Mouse (Mus musculus) C2C12 (cell line): Measurements from ENCODE around the gene Sec23b. TPM values are rescaled to one million over a fixed set of nuclear protein-coding genes. Genes with fewer than 3 reads are reported as not detected.

ENCODE experiments used
- H3K27me3 ChIP-seq: one replicate; pipeline ENCODE4 v1.6.1; 2011; ENCODE audit not compliant: control insufficient read depth, insufficient read depth, insufficient read length
- H3K36me3 ChIP-seq: one replicate; pipeline ENCODE4 v1.6.1; 2011; ENCODE audit not compliant: control insufficient read depth, insufficient read depth
- H3K4me3 ChIP-seq: one replicate; pipeline ENCODE4 v1.5.1; 2011; ENCODE audit warnings: mild to moderate bottlenecking, control low read depth; ENCODE audit not compliant: poor library complexity, insufficient read depth, severe bottlenecking
- H3K79me2 ChIP-seq: one replicate; pipeline ENCODE4 v1.6.1; 2011; ENCODE audit not compliant: control insufficient read depth, insufficient read depth
- H3K79me3 ChIP-seq: one replicate; pipeline ENCODE4 v1.6.1; 2011; ENCODE audit warnings: low read depth, control low read depth
- H3ac ChIP-seq: one replicate; pipeline ENCODE3; 2011; ENCODE audit warnings: low read depth; ENCODE audit not compliant: control insufficient read depth, insufficient read length
- CEBPB ChIP-seq: IDR thresholded peaks from one replicate; pipeline ENCODE4 v1.6.1; 2011; ENCODE audit warnings: low read depth, mild to moderate bottlenecking, control low read depth, moderate library complexity
- CTCF ChIP-seq: IDR thresholded peaks from one replicate; pipeline ENCODE4 v1.5.1; 2011; ENCODE audit not compliant: control insufficient read depth, insufficient read depth, insufficient read length
- FOSL1 ChIP-seq: IDR thresholded peaks from one replicate; pipeline ENCODE4 v1.8.0; 2011; ENCODE audit warnings: mild to moderate bottlenecking, low read length; ENCODE audit not compliant: poor library complexity, insufficient read depth, severe bottlenecking
- MAX ChIP-seq: IDR thresholded peaks from one replicate; pipeline ENCODE4 v1.6.1; 2011; ENCODE audit warnings: mild to moderate bottlenecking, control low read depth
- MYOD1 ChIP-seq: IDR thresholded peaks from one replicate; pipeline ENCODE4 v1.6.1; 2011; ENCODE audit warnings: low read depth; ENCODE audit not compliant: control insufficient read depth, insufficient read length
- MYOG ChIP-seq: IDR thresholded peaks from one replicate; pipeline ENCODE4 v1.6.1; 2011; ENCODE audit not compliant: control insufficient read depth, insufficient read length; ENCODE audit errors: extremely low read depth
- USF1 ChIP-seq: IDR thresholded peaks from one replicate; pipeline ENCODE4 v1.6.1; 2011; ENCODE audit warnings: low read depth, mild to moderate bottlenecking, control low read depth, moderate library complexity
- microRNA-seq: library from miRNA; unstranded; fragments of <30 nt; microRNA quantifications from one replicate; pipeline ENCODE4, GENCODE M21; 2019; ENCODE audit warnings: borderline microRNAs expressed
- polyA plus RNA-seq: library from polyadenylated mRNA; unstranded; fragments of >200 nt; fragmentation: generic; extraction: Trizol; gene quantifications from one replicate; pipeline ENCODE4 v1.2.1, GENCODE M21; 2012; ENCODE audit warnings: missing spikeins

Gene Sec23b
- polyA plus RNA-seq, 1 experiment, result 60.4 TPM

- Histone ChIP-seq H3K36me3 (no peaks in the 10 kb centered on the region), H3K79me3 (no peaks in the 10 kb centered on the region), H3K4me3 (no peak overlapping the region), H3K79me2 (no peaks in the 10 kb centered on the region), H3K27me3 (no peaks in the 10 kb centered on the region), H3ac (no peak overlapping the region)
- TF ChIP-seq CEBPB (no peak), CTCF (peak; percentile 48)
These were observed 79.8 kb downstream of the Sec23b start for GRCm38 (mm10) chr2:144635644-144636320.

- TF ChIP-seq CEBPB (no peak), MYOD1 (no peak), CTCF (no peak), FOSL1 (no peak)
- no peak overlapping the region for H3K4me3 ChIP-seq
- H3K79me2 ChIP-seq, result no peaks in the 10 kb centered on the region
- no peaks in the 10 kb centered on the region for H3K79me3 ChIP-seq
- no peaks in the 10 kb centered on the region for H3K27me3 ChIP-seq
- no peak overlapping the region for H3ac ChIP-seq
- no peaks in the 10 kb centered on the region for H3K36me3 ChIP-seq
These were observed 81.2 kb downstream of the Sec23b start for GRCm38 (mm10) chr2:144637204-144637603.

GRCm38 (mm10) chr2:144637671-144638395 is 81.8 kb downstream of the Sec23b start:
- TF ChIP-seq USF1 (no peak), CEBPB (no peak), MYOG (no peak), MAX (no peak), FOSL1 (no peak), CTCF (no peak), MYOD1 (no peak)
- H3K27me3 ChIP-seq, result no peaks in the 10 kb centered on the region
- H3K36me3 ChIP-seq, result no peaks in the 10 kb centered on the region
- no peak overlapping the region for H3ac ChIP-seq
- no peaks in the 10 kb centered on the region for H3K79me3 ChIP-seq
- no peaks in the 10 kb centered on the region for H3K79me2 ChIP-seq
- no peak overlapping the region for H3K4me3 ChIP-seq

GRCm38 (mm10) chr2:144638719-144639118 is 82.7 kb downstream of the Sec23b start:
- Histone ChIP-seq H3K27me3 (no peaks in the 10 kb centered on the region), H3K79me2 (no peaks in the 10 kb centered on the region), H3K79me3 (no peaks in the 10 kb centered on the region), H3ac (no peak overlapping the region), H3K4me3 (no peak overlapping the region), H3K36me3 (no peaks in the 10 kb centered on the region)
- TF ChIP-seq MAX (no peak), CTCF (no peak), MYOG (no peak), CEBPB (no peak), USF1 (no peak), FOSL1 (no peak), MYOD1 (no peak)

- H3K36me3 ChIP-seq, result no peaks in the 10 kb centered on the region
- H3ac ChIP-seq, result no peak overlapping the region
- H3K4me3 ChIP-seq, result no peak overlapping the region
- TF ChIP-seq CTCF (no peak), MYOG (no peak), CEBPB (no peak), MYOD1 (no peak), USF1 (no peak), MAX (no peak), FOSL1 (no peak)
- H3K27me3 ChIP-seq, result no peaks in the 10 kb centered on the region
- H3K79me3 ChIP-seq, result no peaks in the 10 kb centered on the region
- H3K79me2 ChIP-seq, result no peaks in the 10 kb centered on the region
These were observed 84.1 kb downstream of the Sec23b start for GRCm38 (mm10) chr2:144640101-144640500.

Small RNA genes within 50 kb of the gene (microRNA-seq; reads per million reads assigned to microRNA genes)
- gene Gm24823, result not detected

Other genes starting within 250 kb of the Sec23b start
- not detected for gene Ovol2, start 224.1 kb upstream of the Sec23b start, polyA plus RNA-seq
- gene Kat14, start 187.2 kb upstream of the Sec23b start, polyA plus RNA-seq, result 32.6 TPM
- gene Pet117, start 187.2 kb upstream of the Sec23b start, polyA plus RNA-seq, result 1.2 TPM
- 0.16 TPM for gene Dzank1, start 28.8 kb upstream of the Sec23b start, polyA plus RNA-seq
- gene Polr3f, start 28.5 kb upstream of the Sec23b start, polyA plus RNA-seq, result 5.6 TPM
- 6.0 TPM for gene Rbbp9, start 5.4 kb upstream of the Sec23b start, polyA plus RNA-seq
- gene Smim26, start 37.8 kb downstream of the Sec23b start, polyA plus RNA-seq, result 48.3 TPM
- gene Dtd1, start 43.7 kb downstream of the Sec23b start, polyA plus RNA-seq, result 7.1 TPM